In genomic region chr6:77425746-77426145, GRCm38 (mm10) we compare ENCODE assay signal across 19 mouse cellular contexts.
A peak's percentile ranks its signal among the peaks of the same experiment; 100 is the strongest.
DNase-seq lines count a peak whose midpoint lies in the region; ATAC-seq lines count a peak whose summit lies in the region.
"Had no signal": no experiment of that assay in that cellular context is flagged by ENCODE, and none has a peak within 500 bp of the region (broad histone marks: within the 10 kb centered on the region; RNA-seq: fewer than 3 reads in every experiment).

No protein-coding gene starts in this region.

- no peak overlapping the region for H3K4me3 ChIP-seq in forebrain, embryonic 13.5 days
- no peak overlapping the region for H3K4me3 ChIP-seq in forebrain, embryonic 12.5 days (replicated peaks)
- H3K4me3 ChIP-seq: embryonic facial prominence, embryonic 13.5 days; gastrocnemius, adult 2 months; hindbrain, embryonic 12.5 days; kidney, embryonic 15.5 days had no signal

- ATAC-seq in forebrain, embryonic 13.5 days, result peak; percentile 76
- ATAC-seq in forebrain, embryonic 12.5 days (ENCODE audit: low FRiP score), result no peak
- ATAC-seq in inflammation-experienced regulatory T-cells, adult 6 months, result no peak
- ATAC-seq: intestine, embryonic 16.5 days had no signal

- H3K9me3 ChIP-seq in forebrain, embryonic 13.5 days (replicated peaks), result no peaks in the 10 kb centered on the region
- no peaks in the 10 kb centered on the region for H3K9me3 ChIP-seq in forebrain, embryonic 12.5 days
- H3K9me3 ChIP-seq: embryonic facial prominence, embryonic 13.5 days; hindbrain, embryonic 12.5 days; kidney, embryonic 15.5 days had no signal

- intact Hi-C loops in left cerebral cortex, postnatal 4 days (cut with DNase I), result no loop called here
- intact Hi-C loops in left cerebral cortex, postnatal 36 days (cut with DNase I), result no loop called here

- H3K4me2 ChIP-seq in forebrain, embryonic 13.5 days, result no peak overlapping the region
- no peak overlapping the region for H3K4me2 ChIP-seq in forebrain, embryonic 12.5 days
- H3K4me2 ChIP-seq: embryonic facial prominence, embryonic 13.5 days; hindbrain, embryonic 12.5 days; kidney, embryonic 15.5 days; liver, embryonic 11.5 days; midbrain, embryonic 11.5 days had no signal

- H3K4me1 ChIP-seq in forebrain, embryonic 13.5 days, result no peaks in the 10 kb centered on the region
- H3K4me1 ChIP-seq in forebrain, embryonic 12.5 days, result no peaks in the 10 kb centered on the region
- H3K4me1 ChIP-seq: embryonic facial prominence, embryonic 13.5 days; hindbrain, embryonic 12.5 days; kidney, embryonic 15.5 days had no signal

- DNase-seq in left cerebral cortex, postnatal 4 days, result peak; percentile 16
- DNase-seq in left cerebral cortex, postnatal 36 days (ENCODE audit: low spot score in 2 of 2), result no peak
- peak; percentile 76 to 81 for DNase-seq in cerebellum, postnatal 25 days
- no peak for DNase-seq in liver
- DNase-seq in adrenal gland, postnatal 4 days (ENCODE audit: low spot score in 2 of 2), result no peak
- DNase-seq: gastrocnemius, adult 2 months; lung, adult 2 months; right cerebral cortex, postnatal 25 days; thymus, postnatal 36 days had no signal

- H3K36me3 ChIP-seq in forebrain, embryonic 13.5 days (ENCODE audit: poor library complexity, severe bottlenecking), result no peaks in the 10 kb centered on the region
- H3K36me3 ChIP-seq in forebrain, embryonic 12.5 days (replicated peaks), result no peaks in the 10 kb centered on the region
- H3K36me3 ChIP-seq: embryonic facial prominence, embryonic 13.5 days; hindbrain, embryonic 12.5 days; kidney, embryonic 15.5 days had no signal

- no peaks in the 10 kb centered on the region for H3K27me3 ChIP-seq in forebrain, embryonic 13.5 days
- H3K27me3 ChIP-seq in forebrain, embryonic 12.5 days, result no peaks in the 10 kb centered on the region
- H3K27me3 ChIP-seq: embryonic facial prominence, embryonic 13.5 days; hindbrain, embryonic 12.5 days; kidney, embryonic 15.5 days had no signal

- H3K27ac ChIP-seq in forebrain, embryonic 13.5 days, result no peak overlapping the region
- H3K27ac ChIP-seq in forebrain, embryonic 12.5 days, result no peak overlapping the region
- H3K27ac ChIP-seq: embryonic facial prominence, embryonic 13.5 days; gastrocnemius, adult 2 months; hindbrain, embryonic 12.5 days; kidney, embryonic 15.5 days; macrophage had no signal

- H3K9ac ChIP-seq in forebrain, embryonic 13.5 days, result no peak overlapping the region
- H3K9ac ChIP-seq in forebrain, embryonic 12.5 days, result no peak overlapping the region
- H3K9ac ChIP-seq: embryonic facial prominence, embryonic 13.5 days; hindbrain, embryonic 12.5 days; kidney, embryonic 15.5 days had no signal

Comparison
In these comparisons a context has a peak if more than half of its experiments do, and no peak if none do; other contexts are left out.
1. DNase-seq: peak in left cerebral cortex, postnatal 4 days (single experiment) and cerebellum, postnatal 25 days (2 of 2); none in left cerebral cortex, postnatal 36 days (0 of 2), liver (single experiment) and adrenal gland, postnatal 4 days (0 of 2).